Mouse (Mus musculus) bone marrow macrophage, adult 2 months (primary cell): ENCODE measurements around the gene Chrnb1.

Source experiments
- CTCF ChIP-seq: IDR thresholded peaks from 2 replicates; pipeline ENCODE4 v1.5.1; 2012; ENCODE audit warnings: low read depth, mild to moderate bottlenecking, low read length, moderate library complexity
- POLR2A ChIP-seq: IDR thresholded peaks from 2 replicates; pipeline ENCODE4 v1.6.1; 2012; ENCODE audit warnings: mild to moderate bottlenecking, low read depth, low read length, borderline replicate concordance

DNA sequence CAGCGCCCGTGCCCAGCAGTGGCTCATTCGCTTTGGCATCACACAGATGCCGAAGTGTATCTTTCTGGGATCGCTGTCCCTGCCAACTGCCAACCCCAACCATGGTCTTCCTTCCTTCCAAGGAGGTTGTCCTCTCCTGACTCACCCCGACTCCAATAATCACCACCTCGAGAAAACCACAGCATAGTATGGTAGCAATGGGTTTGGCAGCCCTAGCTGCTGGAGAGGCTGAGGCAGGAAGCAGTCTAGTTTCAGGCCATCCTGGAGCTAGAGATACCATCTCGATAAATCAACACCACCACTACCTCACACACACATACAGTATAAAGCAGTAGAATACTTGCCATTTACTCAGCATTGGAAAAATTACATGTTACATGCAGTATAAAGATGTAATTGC, 23.1 kb upstream of the Chrnb1 start:
- TF ChIP-seq POLR2A, result no peak
- no peak for TF ChIP-seq CTCF
